Mouse (Mus musculus): ENCODE measurements around the gene Aph1c.

DNA sequence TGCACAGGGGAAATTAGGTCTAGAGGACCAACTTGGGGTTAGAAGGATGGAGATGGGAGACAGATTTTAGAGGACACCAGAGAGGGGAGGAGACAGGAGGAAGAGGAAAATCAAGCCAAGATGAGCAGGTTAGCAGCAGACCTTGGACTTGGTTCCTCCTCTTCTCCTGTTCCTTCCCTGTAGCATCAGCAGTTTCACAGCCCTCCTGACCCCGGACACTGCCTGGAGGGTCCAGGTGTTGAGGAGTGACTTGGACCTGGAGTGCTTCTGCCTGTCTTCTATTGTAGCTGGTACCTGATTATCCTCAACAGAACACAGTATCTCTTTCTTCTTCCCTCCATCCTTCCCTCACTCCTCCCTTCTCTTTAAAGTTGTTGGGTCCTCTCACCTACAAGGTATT, 65.8 kb downstream of the Aph1c start:
- TF ChIP-seq CTCF (IDR thresholded peaks at IDR 0.05; ENCODE audit: low read depth, low read length) (no peak), TAL1 (conservative IDR thresholded peaks at IDR 0.05; ENCODE audit: low read depth, low read length) (no peak)
